Mouse (Mus musculus): ENCODE measurements around the gene Fau.

Fau gene

GRCm38 (mm10) chr19:6073889-6074288 lies 16.2 kb downstream of the Fau start:
- WGBS, result 85% methylated on average over 5 of the region's 5 CpGs

- under 1% methylated on average over 33 of the region's 33 CpGs for WGBS
Observed at GRCm38 (mm10) chr19:6076564-6077393, 19.1 kb downstream of the Fau start, which contains the start of gene Vps51. Vps51 (minus strand) TSS chr19:6077231.

GRCm38 (mm10) chr19:6079983-6080480 lies 22.4 kb downstream of the Fau start, which contains the start of gene Tmem262:
Tmem262 (plus strand) TSS chr19:6080033.
- 96% methylated on average over 12 of the region's 12 CpGs for WGBS

GRCm38 (mm10) chr19:6082156-6082555 lies 24.5 kb downstream of the Fau start, which contains the start of gene Gm28374:
Gm28374 (minus strand) TSS chr19:6082256.
- WGBS, result 67% methylated on average over 9 of the region's 9 CpGs

- WGBS, result under 1% methylated on average over 58 of the region's 58 CpGs
Observed at GRCm38 (mm10) chr19:6084478-6085248, 27.0 kb downstream of the Fau start, which contains the start of the genes Zfpl1 and Cdca5. Zfpl1 (minus strand) TSS chr19:6084956. Cdca5 (plus strand) TSS chr19:6084983.

- WGBS, result under 1% methylated on average over 17 of the region's 17 CpGs
Observed at GRCm38 (mm10) chr19:6085417-6085879, 27.8 kb downstream of the Fau start.

- WGBS, result 93% methylated on average over 13 of the region's 13 CpGs
Observed at GRCm38 (mm10) chr19:6088841-6089240, 31.2 kb downstream of the Fau start.

GRCm38 (mm10) chr19:6094119-6094518 lies 36.5 kb downstream of the Fau start, which contains the start of gene AC131692.1:
AC131692.1 (plus strand) TSS chr19:6094419.
- 93% methylated on average over 7 of the region's 7 CpGs for WGBS

GRCm38 (mm10) chr19:6097847-6098246 lies 40.2 kb downstream of the Fau start:
- 89% methylated on average over 3 of the region's 3 CpGs for WGBS

- 82% methylated on average over 6 of the region's 6 CpGs for WGBS
Observed at GRCm38 (mm10) chr19:6101186-6101585, 43.5 kb downstream of the Fau start.

GRCm38 (mm10) chr19:6102169-6102853 lies 44.7 kb downstream of the Fau start:
- WGBS, result 84% methylated on average over 6 of the region's 6 CpGs

GRCm38 (mm10) chr19:6104476-6104875 lies 46.8 kb downstream of the Fau start:
- 94% methylated on average over 4 of the region's 4 CpGs for WGBS

- WGBS, result 87% methylated on average over 7 of the region's 7 CpGs
Observed at GRCm38 (mm10) chr19:6105586-6105985, 47.9 kb downstream of the Fau start, which contains the start of gene Naaladl1. Naaladl1 (plus strand) TSS chr19:6105782.
